Mouse (Mus musculus) kidney, adult 2 months (tissue): ENCODE results near the gene Brpf1.

Experiments used
- CTCF ChIP-seq: fragments of 200-500 bp; conservative IDR thresholded peaks from 2 replicates; pipeline ENCODE4 v1.5.1; 2011; ENCODE audit warnings: low read depth, mild to moderate bottlenecking, control low read depth, low read length, moderate library complexity, mixed read lengths; ENCODE audit not compliant: insufficient read depth, insufficient read length
- POLR2A ChIP-seq: fragments of 200-500 bp; IDR thresholded peaks from one replicate; pipeline ENCODE4 v1.6.1; 2011; ENCODE audit warnings: low read depth, low read length, control low read depth

GRCm38 (mm10) chr6:113342297-113342696 lies 35.4 kb downstream of the Brpf1 start:
- TF ChIP-seq POLR2A (no peak), CTCF (no peak)
